Mouse (Mus musculus) MEL (cell line): Measurements from ENCODE around the gene Krt6a. TPM values are rescaled to one million over a fixed set of nuclear protein-coding genes. Genes with fewer than 3 reads are reported as not detected.

Experiments
- DNase-seq: peaks from one replicate; pipeline ENCODE4 v3.0.0; 2011; ENCODE audit warnings: low read depth, low spot score
- H3K27ac ChIP-seq: 2 replicates; pipeline ENCODE4 v1.5.1; 2012; ENCODE audit warnings: low read depth, mild to moderate bottlenecking, control low read depth, low read length, moderate library complexity; ENCODE audit not compliant: control insufficient read depth
- H3K27me3 ChIP-seq, 2 experiments: fragments of 150-350 bp in 1 of 2; sonication (generic) in 1 of 2; 2 replicates each; pipeline ENCODE4 v1.6.1; 2012; ENCODE audit warnings: low read length in 2 of 2, mild to moderate bottlenecking in 2 of 2, improper control_type of control experiment in 1 of 2, moderate library complexity in 1 of 2; ENCODE audit not compliant: insufficient read depth in 2 of 2, control insufficient read depth in 1 of 2
- H3K36me3 ChIP-seq, 2 experiments: 2 replicates each; pipeline ENCODE4 v1.6.1; 2012 to 2014; ENCODE audit warnings: low read length in 2 of 2, improper control_type of control experiment in 1 of 2, inconsistent platforms in 1 of 2, mild to moderate bottlenecking in 1 of 2; ENCODE audit not compliant: insufficient read depth in 2 of 2, control insufficient read depth in 1 of 2
- H3K4me1 ChIP-seq, 2 experiments: fragments of 150-350 bp in 1 of 2; sonication (generic) in 1 of 2; 2 replicates each; pipeline ENCODE4 v1.6.1; 2012; ENCODE audit warnings: low read length in 2 of 2, improper control_type of control experiment in 1 of 2, mild to moderate bottlenecking in 1 of 2; ENCODE audit not compliant: insufficient read depth in 2 of 2, control insufficient read depth in 1 of 2
- H3K4me3 ChIP-seq, 2 experiments: fragments of 150-350 bp in 1 of 2; sonication (generic) in 1 of 2; 2 replicates each; pipeline ENCODE4 v1.5.1; 2012; ENCODE audit warnings: low read depth in 2 of 2, low read length in 2 of 2, mild to moderate bottlenecking in 2 of 2, moderate library complexity in 2 of 2, control low read depth in 1 of 2, improper control_type of control experiment in 1 of 2; ENCODE audit not compliant: control insufficient read depth in 1 of 2, insufficient read depth in 1 of 2
- H3K79me2 ChIP-seq: 2 replicates; pipeline ENCODE4 v1.6.1; 2012; ENCODE audit warnings: mild to moderate bottlenecking, low read length, moderate library complexity; ENCODE audit not compliant: control insufficient read depth, poor library complexity, insufficient read depth
- H3K9ac ChIP-seq: 2 replicates; pipeline ENCODE4 v1.6.1; 2012; ENCODE audit warnings: low read depth, mild to moderate bottlenecking, control low read depth, low read length, moderate library complexity; ENCODE audit not compliant: control insufficient read depth, poor library complexity, severe bottlenecking
- H3K9me3 ChIP-seq: fragments of 150-350 bp; sonication (generic); replicated peaks from 2 replicates; pipeline ENCODE4 v1.6.1; 2012; ENCODE audit warnings: mild to moderate bottlenecking, low read length, improper control_type of control experiment, moderate library complexity; ENCODE audit not compliant: insufficient read depth
- BHLHE40 ChIP-seq: IDR thresholded peaks from 2 replicates; pipeline ENCODE4 v1.6.1; 2012; ENCODE audit warnings: low read depth, mild to moderate bottlenecking, inconsistent platforms, low read length, improper control_type of control experiment, borderline replicate concordance
- CHD2 ChIP-seq: IDR thresholded peaks from 2 replicates; pipeline ENCODE4 v1.6.1; 2011; ENCODE audit warnings: low read length, improper control_type of control experiment
- ETS1 ChIP-seq: IDR thresholded peaks from 2 replicates; pipeline ENCODE4 v1.6.1; 2012; ENCODE audit warnings: low read depth, mild to moderate bottlenecking, inconsistent platforms, low read length, improper control_type of control experiment, moderate library complexity
- GATA1 ChIP-seq: IDR thresholded peaks from 2 replicates; pipeline ENCODE4 v1.6.1; 2011; ENCODE audit warnings: low read depth, low read length, improper control_type of control experiment
- JUND ChIP-seq: IDR thresholded peaks from 2 replicates; pipeline ENCODE4 v1.6.1; 2011; ENCODE audit warnings: low read depth, mild to moderate bottlenecking, improper control_type of control experiment, low read length
- MAFK ChIP-seq: IDR thresholded peaks from 2 replicates; pipeline ENCODE4 v1.6.1; 2011; ENCODE audit warnings: low read depth, mild to moderate bottlenecking, low read length, improper control_type of control experiment, borderline replicate concordance
- MAZ ChIP-seq: IDR thresholded peaks from 2 replicates; pipeline ENCODE4 v1.6.1; 2012; ENCODE audit warnings: low read depth, mild to moderate bottlenecking, inconsistent platforms, low read length, improper control_type of control experiment
- MXI1 ChIP-seq: IDR thresholded peaks from 2 replicates; pipeline ENCODE4 v1.6.1; 2011; ENCODE audit warnings: mild to moderate bottlenecking, low read depth, low read length, improper control_type of control experiment
- NELFE ChIP-seq: IDR thresholded peaks from 2 replicates; pipeline ENCODE4 v1.6.1; 2011; ENCODE audit warnings: low read depth, low read length, improper control_type of control experiment
- NRF1 ChIP-seq: IDR thresholded peaks from 2 replicates; pipeline ENCODE4 v1.6.1; 2014; ENCODE audit warnings: low read depth, mild to moderate bottlenecking, inconsistent platforms, low read length, improper control_type of control experiment, moderate library complexity; ENCODE audit not compliant: poor library complexity, insufficient read depth, severe bottlenecking
- POLR2A ChIP-seq, 2 experiments: IDR thresholded peaks; 2 replicates each; pipeline ENCODE4 v1.6.1; 2011 to 2012; ENCODE audit warnings: low read length in 2 of 2, mild to moderate bottlenecking in 2 of 2, control low read depth in 1 of 2, improper control_type of control experiment in 1 of 2, low read depth in 1 of 2, moderate library complexity in 1 of 2; ENCODE audit not compliant: control insufficient read depth in 1 of 2, insufficient read depth in 1 of 2, poor library complexity in 1 of 2
- POLR2AphosphoS2 ChIP-seq: IDR thresholded peaks from 2 replicates; pipeline ENCODE4 v1.6.1; 2011; ENCODE audit warnings: low read length, improper control_type of control experiment
- POLR2AphosphoS5 ChIP-seq: IDR thresholded peaks from 2 replicates; pipeline ENCODE4 v1.6.1; 2012; ENCODE audit warnings: low read depth, borderline replicate concordance, mild to moderate bottlenecking, inconsistent platforms, low read length, moderate library complexity, mixed read lengths
- RAD21 ChIP-seq: IDR thresholded peaks from 2 replicates; pipeline ENCODE4 v1.6.1; 2011; ENCODE audit warnings: mild to moderate bottlenecking, low read depth, low read length, improper control_type of control experiment
- RCOR1 ChIP-seq: IDR thresholded peaks from 2 replicates; pipeline ENCODE4 v1.6.1; 2012; ENCODE audit warnings: low read depth, mild to moderate bottlenecking, inconsistent platforms, low read length, improper control_type of control experiment
- SIN3A ChIP-seq: IDR thresholded peaks from 2 replicates; pipeline ENCODE4 v1.6.1; 2012; ENCODE audit warnings: low read length, improper control_type of control experiment, inconsistent platforms
- SMC3 ChIP-seq: IDR thresholded peaks from 2 replicates; pipeline ENCODE4 v1.6.1; 2011; ENCODE audit warnings: low read depth, low read length, improper control_type of control experiment
- TBP ChIP-seq: IDR thresholded peaks from 2 replicates; pipeline ENCODE4 v1.8.0; 2011; ENCODE audit warnings: low read depth, low read length, improper control_type of control experiment
- ZKSCAN1 ChIP-seq: IDR thresholded peaks from 2 replicates; pipeline ENCODE4 v1.6.1; 2012; ENCODE audit warnings: low read depth, mild to moderate bottlenecking, inconsistent platforms, low read length, improper control_type of control experiment, moderate library complexity
- ZNF384 ChIP-seq: IDR thresholded peaks from 2 replicates; pipeline ENCODE4 v1.6.1; 2012; ENCODE audit warnings: low read depth, mild to moderate bottlenecking, inconsistent platforms, low read length, improper control_type of control experiment
- polyA plus RNA-seq, 2 experiments: library from polyadenylated mRNA; stranded (reverse) in 1 of 2; unstranded in 1 of 2; fragments of >175 nt in 1 of 2; fragments of >200 nt in 1 of 2; gene quantifications; 2 replicates each; pipeline versions ENCODE4 v1.2.1 to v1.2.4; 2012; ENCODE audit warnings: low replicate concordance in 2 of 2, low read depth in 1 of 2; ENCODE audit not compliant: insufficient read length in 2 of 2, insufficient read depth in 1 of 2, missing spikeins in 1 of 2
- total RNA-seq: library from RNA; depleted of rRNA; stranded (reverse); fragments of 300-350 nt; gene quantifications from 2 replicates; pipeline ENCODE4 v1.2.3, GENCODE M21; 2012

The Krt6a gene
- total and polyA plus RNA-seq, 3 experiments: not detected

- DNase-seq: no peak
- TF ChIP-seq CHD2: no peak
- no peak for TF ChIP-seq POLR2AphosphoS2
- no peak for TF ChIP-seq MAZ
- TF ChIP-seq ETS1: no peak
- TF ChIP-seq NRF1: no peak
- no peak for TF ChIP-seq POLR2AphosphoS5
- TF ChIP-seq MAFK: no peak
- TF ChIP-seq MXI1: no peak
- no peak for TF ChIP-seq POLR2A (IDR thresholded peaks at IDR 0.05; ENCODE audit: control insufficient read depth in 1 of 2, insufficient read depth in 1 of 2, low read depth in 1 of 2, low read length in 2 of 2, poor library complexity in 1 of 2)
- TF ChIP-seq RAD21: no peak
- no peak for TF ChIP-seq NELFE
- no peak for TF ChIP-seq SMC3
- TF ChIP-seq GATA1: no peak
- TF ChIP-seq, all 39 proteins: peak for 0
- Histone ChIP-seq H3K9me3 (no peaks in the 10 kb centered on the region), H3K4me1 (no peaks in the 10 kb centered on the region), H3K79me2 (no peaks in the 10 kb centered on the region), H3K27ac (no peak overlapping the region), H3K36me3 (no peaks in the 10 kb centered on the region), H3K9ac (no peak overlapping the region), H3K4me3 (no peak overlapping the region), H3K27me3 (no peaks in the 10 kb centered on the region)
These were observed 30.6 kb upstream of the Krt6a start for GRCm38 (mm10) chr15:101724686-101725085.

GRCm38 (mm10) chr15:101715831-101716230, 21.7 kb upstream of the Krt6a start:
- no peaks in the 10 kb centered on the region for H3K4me1 ChIP-seq
- no peak for DNase-seq
- H3K9me3 ChIP-seq: no peaks in the 10 kb centered on the region
- no peak overlapping the region for H3K9ac ChIP-seq
- no peaks in the 10 kb centered on the region for H3K79me2 ChIP-seq
- TF ChIP-seq JUND: no peak
- TF ChIP-seq SIN3A: no peak
- no peak for TF ChIP-seq BHLHE40
- no peak for TF ChIP-seq ZKSCAN1
- TF ChIP-seq CHD2: no peak
- no peak for TF ChIP-seq RCOR1
- TF ChIP-seq TBP: no peak
- TF ChIP-seq ZNF384: no peak
- H3K27ac ChIP-seq: no peak overlapping the region
- no peaks in the 10 kb centered on the region for H3K27me3 ChIP-seq
- no peaks in the 10 kb centered on the region for H3K36me3 ChIP-seq
- H3K4me3 ChIP-seq: no peak overlapping the region
